Mouse (Mus musculus): ENCODE results near the gene Lamc1.

DNA sequence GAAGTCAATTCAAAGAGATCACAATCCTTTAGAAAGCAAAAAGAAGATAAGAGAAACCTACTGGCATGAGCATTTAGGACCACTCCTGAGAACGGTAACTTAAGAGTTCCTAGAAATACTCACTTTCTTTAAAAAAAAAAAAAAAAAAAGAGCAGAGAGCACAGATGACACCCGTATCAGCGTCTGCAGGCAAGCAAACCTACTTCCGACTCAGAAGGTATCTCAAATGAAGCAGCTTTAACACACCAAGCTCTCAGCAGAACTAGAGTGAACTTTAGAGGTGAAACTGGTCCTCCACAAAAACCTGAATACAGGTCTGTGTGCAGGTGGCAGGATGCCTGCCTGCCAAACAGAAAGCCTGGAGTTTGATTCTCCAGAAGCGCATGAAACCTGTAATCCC lies 19.6 kb downstream of the Lamc1 start:
- TF ChIP-seq CTCF (IDR thresholded peaks at IDR 0.05 in 2 of 3, conservative IDR thresholded peaks at IDR 0.05 in 1 of 3; ENCODE audit: control insufficient read depth in 1 of 3, insufficient read depth in 1 of 3, low read depth in 2 of 3, low read length in 3 of 3, poor library complexity in 1 of 3, severe bottlenecking in 1 of 3) (no peak), POLR2AphosphoS5 (IDR thresholded peaks at IDR 0.05; ENCODE audit: borderline replicate concordance, low read depth, low read length) (no peak), GABPA (IDR thresholded peaks at IDR 0.05; ENCODE audit: low read depth, low read length) (no peak), ZC3H11A (IDR thresholded peaks at IDR 0.05; ENCODE audit: low read depth, low read length) (no peak), TCF12 (IDR thresholded peaks at IDR 0.05; ENCODE audit: low read depth, low read length) (no peak), POLR2AphosphoS2 (IDR thresholded peaks at IDR 0.05; ENCODE audit: low read length) (no peak), MAFK (IDR thresholded peaks at IDR 0.05; ENCODE audit: borderline replicate concordance, low read depth, low read length) (no peak), POLR2A (IDR thresholded peaks at IDR 0.05; ENCODE audit: control insufficient read depth in 1 of 2, insufficient read depth in 1 of 2, low read depth in 1 of 2, low read length in 2 of 2, poor library complexity in 1 of 2) (no peak), GATA1 (IDR thresholded peaks at IDR 0.05; ENCODE audit: low read depth, low read length) (no peak), SMC3 (IDR thresholded peaks at IDR 0.05; ENCODE audit: low read depth, low read length) (no peak), UBTF (IDR thresholded peaks at IDR 0.05; ENCODE audit: borderline replicate concordance, insufficient read depth, low read depth, low read length) (no peak), ZMIZ1 (IDR thresholded peaks at IDR 0.05; ENCODE audit: low read depth, low read length) (no peak), CHD1 (IDR thresholded peaks at IDR 0.05; ENCODE audit: low read depth, low read length) (no peak), HCFC1 (IDR thresholded peaks at IDR 0.05; ENCODE audit: low read depth, low read length) (no peak)

Data from MEL (cell line).